Mouse (Mus musculus) bone marrow, adult 2 months (tissue): ENCODE measurements around the gene Crybg2. TPM values are rescaled to one million over a fixed set of nuclear protein-coding genes. Genes with fewer than 3 reads are reported as not detected.

Experiments used
- H3K27ac ChIP-seq: fragments of 200-500 bp; 2 replicates; pipeline ENCODE4 v1.5.1; 2012; ENCODE audit warnings: low read depth, mild to moderate bottlenecking, control low read depth, inconsistent platforms, low read length; ENCODE audit not compliant: control insufficient read depth, poor library complexity, insufficient read depth
- H3K4me1 ChIP-seq: fragments of 200-500 bp; 2 replicates; pipeline ENCODE4 v1.6.1; 2011; ENCODE audit warnings: low read length; ENCODE audit not compliant: control insufficient read depth, insufficient read depth
- H3K4me3 ChIP-seq: fragments of 200-500 bp; replicated peaks from 2 replicates; pipeline ENCODE3; 2011; ENCODE audit warnings: mild to moderate bottlenecking, low read depth, low read length, control low read depth; ENCODE audit not compliant: control insufficient read depth
- CTCF ChIP-seq: fragments of 200-500 bp; IDR thresholded peaks from 2 replicates; pipeline ENCODE4 v1.5.1; 2011; ENCODE audit warnings: low read length, control low read depth; ENCODE audit not compliant: control insufficient read depth, insufficient read depth
- POLR2A ChIP-seq: fragments of 200-500 bp; IDR thresholded peaks from 2 replicates; pipeline ENCODE4 v1.6.1; 2011; ENCODE audit warnings: low read depth, mild to moderate bottlenecking, control low read depth, low read length, borderline replicate concordance; ENCODE audit not compliant: control insufficient read depth
- WGBS: fragments of 180-500 bp; shearing (Covaris S2); methylation state at CpG from one replicate; pipeline ENCODE4 v1.1.7; 2018; 5-methylcytosine and 5-hydroxymethylcytosine counted together
- polyA plus RNA-seq: library from polyadenylated mRNA; stranded (reverse); fragments of >200 nt; gene quantifications from 2 replicates; pipeline ENCODE4 v1.2.4, GENCODE M21; 2011; ENCODE audit warnings: low replicate concordance; ENCODE audit not compliant: missing spikeins, insufficient read depth, insufficient read length

Crybg2 gene
- polyA plus RNA-seq, 1 experiment = 4.6 TPM

- TF ChIP-seq CTCF (no peak), POLR2A (no peak)
- Histone ChIP-seq H3K4me3 (no peak overlapping the region), H3K4me1 (peaks cover 15% of the 10 kb centered on the region), H3K27ac (no peak overlapping the region)
- WGBS = 94% methylated on average over 6 of the region's 6 CpGs
These were observed 62.5 kb downstream of the Crybg2 start for GRCm38 (mm10) chr4:134123147-134123546.

GRCm38 (mm10) chr4:134123680-134124551 is 63.3 kb downstream of the Crybg2 start:
- Histone ChIP-seq H3K4me3 (no peak overlapping the region), H3K4me1 (peaks cover 15% of the 10 kb centered on the region), H3K27ac (peak overlapping the region; percentile 6; the same call in 1 of the 2 replicates)
- 12% methylated on average over 17 of the region's 17 CpGs for WGBS
- no peak; the same call in 1 of the 2 replicates for TF ChIP-seq POLR2A
- peak; percentile 97 for TF ChIP-seq CTCF

- peaks cover 11% of the 10 kb centered on the region for H3K4me1 ChIP-seq
- no peak for TF ChIP-seq CTCF
- no peak for TF ChIP-seq POLR2A
- H3K27ac ChIP-seq = no peak overlapping the region
- H3K4me3 ChIP-seq = no peak overlapping the region
- WGBS = 84% methylated on average over 15 of the region's 15 CpGs
These were observed 64.9 kb downstream of the Crybg2 start for GRCm38 (mm10) chr4:134125383-134126060.

GRCm38 (mm10) chr4:134126300-134127120 is 65.9 kb downstream of the Crybg2 start:
- Histone ChIP-seq H3K4me3 (no peak overlapping the region), H3K4me1 (peaks cover 5% of the 10 kb centered on the region), H3K27ac (no peak overlapping the region)
- TF ChIP-seq POLR2A = no peak
- TF ChIP-seq CTCF = no peak
- 89% methylated on average over 21 of the region's 21 CpGs for WGBS

- peak overlapping the region; percentile 40 for H3K4me3 ChIP-seq
- no peak overlapping the region for H3K27ac ChIP-seq
- WGBS = 69% methylated on average over 7 of the region's 7 CpGs
- peaks cover 4% of the 10 kb centered on the region for H3K4me1 ChIP-seq
- TF ChIP-seq POLR2A (no peak), CTCF (no peak)
These were observed 66.5 kb downstream of the Crybg2 start for GRCm38 (mm10) chr4:134127121-134127455.

GRCm38 (mm10) chr4:134127793-134128192 is 67.2 kb downstream of the Crybg2 start:
- TF ChIP-seq POLR2A = no peak
- no peak for TF ChIP-seq CTCF
- H3K4me3 ChIP-seq = peak overlapping the region; percentile 89
- peaks cover 4% of the 10 kb centered on the region for H3K4me1 ChIP-seq
- H3K27ac ChIP-seq = peak overlapping the region; percentile 93
- WGBS = 33% methylated on average over 8 of the region's 8 CpGs

GRCm38 (mm10) chr4:134128221-134128982 is 67.8 kb downstream of the Crybg2 start, which contains the start of gene Sh3bgrl3:
Gene Sh3bgrl3, minus strand, starts transcription at chr4:134128789.
- Histone ChIP-seq H3K27ac (peak within 1 kb of the TSS; percentile 93), H3K4me3 (peak within 1 kb of the TSS; percentile 89), H3K4me1 (peaks cover 4% of the 10 kb centered on the region)
- TF ChIP-seq CTCF = peak; percentile 0; the same call in 1 of the 2 replicates
- TF ChIP-seq POLR2A = peak; percentile 98
- 1% methylated on average over 50 of the region's 50 CpGs for WGBS
